7 mouse cellular contexts compared by ENCODE assay signal in genomic region chr2:54436736-54437500, GRCm38 (mm10). TPM values are rescaled to one million over a fixed set of nuclear protein-coding genes. Genes with fewer than 3 reads are reported as not detected.
DNase-seq lines count a peak whose midpoint lies in the region; ATAC-seq and TF ChIP-seq lines count a peak whose summit lies in the region.

No protein-coding gene starts in this region.

- no peaks in the 10 kb centered on the region for H3K4me1 ChIP-seq in ES-Bruce4 (ENCODE audit: control insufficient read depth, insufficient read depth, low read length)
- peaks cover 26% of the 10 kb centered on the region for H3K4me1 ChIP-seq in forebrain, embryonic 10.5 days
- peaks cover 9% of the 10 kb centered on the region for H3K4me1 ChIP-seq in midbrain, embryonic 15.5 days

- peak overlapping the region; percentile 81 for H3K9ac ChIP-seq in ES-Bruce4 (ENCODE audit: low read depth, poor library complexity, severe bottlenecking)
- peak overlapping the region; percentile 62 for H3K9ac ChIP-seq in midbrain, embryonic 15.5 days

- H3K36me3 ChIP-seq in ES-Bruce4 (ENCODE audit: control insufficient read depth, insufficient read depth, low read length, poor library complexity, severe bottlenecking) = no peaks in the 10 kb centered on the region
- H3K36me3 ChIP-seq in forebrain, embryonic 10.5 days (replicated peaks) = no peaks in the 10 kb centered on the region
- no peaks in the 10 kb centered on the region for H3K36me3 ChIP-seq in midbrain, embryonic 15.5 days (replicated peaks)

- TF ChIP-seq EP300 in ES-Bruce4 (IDR thresholded peaks at IDR 0.05; ENCODE audit: insufficient read depth, low read depth, low read length) = no peak

- under 1% methylated on average over 41 of the region's 42 CpGs for WGBS in forebrain, embryonic 10.5 days
- under 1% methylated on average over 42 of the region's 42 CpGs for WGBS in midbrain, embryonic 15.5 days

- peak; percentile 65 for DNase-seq in R1 (ENCODE audit: low read depth, low spot score)
- no peak for DNase-seq in forebrain, embryonic 10.5 days (ENCODE audit: extremely low spot score, low spot score)
- DNase-seq in layer of hippocampus, adult 9-10 months (ENCODE audit: low spot score) = peak; percentile 15
- no peak for DNase-seq in natural killer cell, adult 2 months (ENCODE audit: low spot score in 2 of 2)
- DNase-seq in kidney, adult 18-20 months = no peak

- ATAC-seq in midbrain, embryonic 15.5 days (replicated peaks) = peak; percentile 72

- peak overlapping the region; percentile 95 for H3K4me2 ChIP-seq in midbrain, embryonic 15.5 days

- peak overlapping the region; percentile 75 for H3K4me3 ChIP-seq in ES-Bruce4 (ENCODE audit: low read depth, low read length)
- H3K4me3 ChIP-seq in forebrain, embryonic 10.5 days = peak overlapping the region; percentile 70
- H3K4me3 ChIP-seq in midbrain, embryonic 15.5 days = peak overlapping the region; percentile 74

- no peaks in the 10 kb centered on the region for H3K9me3 ChIP-seq in ES-Bruce4 (replicated peaks; ENCODE audit: control insufficient read depth, insufficient read depth, low read length, poor library complexity, severe bottlenecking)
- no peaks in the 10 kb centered on the region for H3K9me3 ChIP-seq in forebrain, embryonic 10.5 days
- H3K9me3 ChIP-seq in midbrain, embryonic 15.5 days = no peaks in the 10 kb centered on the region

- no peak for TF ChIP-seq POLR2A in ES-Bruce4 (IDR thresholded peaks at IDR 0.05; ENCODE audit: insufficient read depth, low read length)

- H3K27ac ChIP-seq in ES-Bruce4 (ENCODE audit: insufficient read depth, low read length) = no peak overlapping the region
- H3K27ac ChIP-seq in forebrain, embryonic 10.5 days = peak overlapping the region; percentile 82
- peak overlapping the region; percentile 85 for H3K27ac ChIP-seq in midbrain, embryonic 15.5 days

- H3K27me3 ChIP-seq in ES-Bruce4 (ENCODE audit: control insufficient read depth, insufficient read depth, low read length, poor library complexity, severe bottlenecking) = peaks cover 7% of the 10 kb centered on the region
- H3K27me3 ChIP-seq in forebrain, embryonic 10.5 days (ENCODE audit: poor library complexity, severe bottlenecking) = peaks cover 54% of the 10 kb centered on the region
- no peaks in the 10 kb centered on the region for H3K27me3 ChIP-seq in midbrain, embryonic 15.5 days (replicated peaks)

- TF ChIP-seq CTCF in ES-Bruce4 (IDR thresholded peaks at IDR 0.05; ENCODE audit: low read depth, low read length) = peak; percentile 25

RNA-seq across cellular contexts. Expression of gene Galnt13, which starts 0.8 kb away (rescaled TPM):
- polyA plus RNA-seq in ES-Bruce4 (2011; ENCODE audit: insufficient read depth, insufficient read length, low read depth, missing spikeins) = 0.40 TPM in 1 of 2 replicates, not detected in the other
- polyA plus RNA-seq in forebrain, embryonic 10.5 days (2016; fragmentation: Nextera tagmentation; extraction: Ambion mirVana) = 1.1 and 2.6 TPM in 2 replicates
- polyA plus RNA-seq in midbrain, embryonic 15.5 days (2015; fragmentation: Nextera tagmentation; extraction: Ambion mirVana) = 9.6 and 10.9 TPM in 2 replicates

Comparison
In these comparisons a context has a peak if more than half of its experiments do, and no peak if none do; other contexts are left out.
1. DNase-seq: peak in R1 (single experiment) and layer of hippocampus, adult 9-10 months (single experiment); none in forebrain, embryonic 10.5 days (single experiment), natural killer cell, adult 2 months (0 of 2) and kidney, adult 18-20 months (single experiment).
2. Peak in every context shown above with its lines, with median percentiles within 50 percentile points of each other: H3K4me3 ChIP-seq.